Mouse (Mus musculus) adrenal gland (tissue): ENCODE data around the gene Tex14.

ENCODE experiments used
- intact Hi-C: fragments of 180-260 bp; cut with DNase I; formaldehyde crosslinking; loops from one replicate; pipeline ENCODE4 v1.15.1; 2025
- long read RNA-seq, 2 experiments: library from polyadenylated mRNA; unstranded; transcript quantifications; one replicate each; pipeline ENCODE4 v2.0.0; 2020; ENCODE audit warnings: borderline replicate concordance in 1 of 2; ENCODE audit not compliant: insufficient replicate concordance in 1 of 2

Gene Tex14
- long read RNA-seq, experiment 1, partial matches to known transcripts = 2 of 3 reads
- long read RNA-seq, experiment 1, other reads (novel, unspliced or antisense) = 1 of 3 reads
- long read RNA-seq, experiment 2 = 0 reads

- intact Hi-C loops = no loop called here
Measured at GRCm38 (mm10) chr11:87404876-87405275, at the start of gene Tex14, which contains the start of gene Rad51c. Tex14 (plus strand) TSS chr11:87405065. Rad51c (minus strand) TSS chr11:87404954.

DNA sequence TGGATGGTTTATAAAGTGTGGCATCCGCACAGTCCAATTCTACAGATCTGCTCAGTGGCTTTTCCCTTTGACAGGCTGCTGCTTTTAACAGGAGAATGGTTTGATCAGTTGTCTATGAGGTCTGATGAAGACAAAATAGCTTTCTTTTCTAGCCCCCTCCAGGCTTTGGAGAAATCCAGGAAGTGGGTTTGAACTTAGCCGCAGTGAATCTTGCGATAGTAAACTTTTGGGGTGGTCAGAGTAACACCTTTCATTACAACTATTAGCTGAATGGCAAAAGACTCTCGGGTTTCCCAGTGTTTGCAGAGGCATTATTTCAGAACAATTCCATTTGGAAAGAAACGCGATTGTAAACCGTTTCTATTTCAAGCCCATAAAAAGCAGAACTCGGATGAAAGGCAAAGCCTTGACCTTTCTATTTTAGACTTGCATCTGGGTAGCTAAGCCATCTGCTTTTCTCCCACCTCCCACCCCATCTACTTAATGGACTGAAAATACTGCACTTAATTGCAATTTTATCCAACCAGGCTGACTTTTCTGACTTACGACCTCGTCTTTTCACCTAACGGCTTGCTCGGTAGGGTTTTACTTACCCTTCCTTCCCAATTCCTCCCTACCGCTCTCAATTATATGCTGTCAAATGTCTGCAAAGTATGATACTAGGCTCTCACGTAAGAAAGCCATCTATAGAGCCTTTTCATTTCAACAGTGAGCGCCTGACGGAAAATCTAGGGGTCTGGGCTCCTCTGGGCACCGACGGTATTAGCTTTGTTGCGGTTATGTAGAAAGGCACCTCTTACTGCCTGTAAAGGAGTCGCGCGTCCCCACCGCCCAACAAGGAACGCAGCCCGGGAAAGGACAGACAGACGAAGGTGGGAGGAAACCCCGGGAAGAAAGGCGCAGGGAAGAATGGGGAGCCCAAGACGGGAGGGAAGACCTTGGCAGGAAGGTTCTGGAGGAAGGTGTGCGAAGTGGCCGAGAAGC is 47.3 kb upstream of the Tex14 start:
- intact Hi-C loops = loop anchor here (10.0 kb wide), 1 partner anchor 83 kb away; no protein-coding TSS in a partner anchor

DNA sequence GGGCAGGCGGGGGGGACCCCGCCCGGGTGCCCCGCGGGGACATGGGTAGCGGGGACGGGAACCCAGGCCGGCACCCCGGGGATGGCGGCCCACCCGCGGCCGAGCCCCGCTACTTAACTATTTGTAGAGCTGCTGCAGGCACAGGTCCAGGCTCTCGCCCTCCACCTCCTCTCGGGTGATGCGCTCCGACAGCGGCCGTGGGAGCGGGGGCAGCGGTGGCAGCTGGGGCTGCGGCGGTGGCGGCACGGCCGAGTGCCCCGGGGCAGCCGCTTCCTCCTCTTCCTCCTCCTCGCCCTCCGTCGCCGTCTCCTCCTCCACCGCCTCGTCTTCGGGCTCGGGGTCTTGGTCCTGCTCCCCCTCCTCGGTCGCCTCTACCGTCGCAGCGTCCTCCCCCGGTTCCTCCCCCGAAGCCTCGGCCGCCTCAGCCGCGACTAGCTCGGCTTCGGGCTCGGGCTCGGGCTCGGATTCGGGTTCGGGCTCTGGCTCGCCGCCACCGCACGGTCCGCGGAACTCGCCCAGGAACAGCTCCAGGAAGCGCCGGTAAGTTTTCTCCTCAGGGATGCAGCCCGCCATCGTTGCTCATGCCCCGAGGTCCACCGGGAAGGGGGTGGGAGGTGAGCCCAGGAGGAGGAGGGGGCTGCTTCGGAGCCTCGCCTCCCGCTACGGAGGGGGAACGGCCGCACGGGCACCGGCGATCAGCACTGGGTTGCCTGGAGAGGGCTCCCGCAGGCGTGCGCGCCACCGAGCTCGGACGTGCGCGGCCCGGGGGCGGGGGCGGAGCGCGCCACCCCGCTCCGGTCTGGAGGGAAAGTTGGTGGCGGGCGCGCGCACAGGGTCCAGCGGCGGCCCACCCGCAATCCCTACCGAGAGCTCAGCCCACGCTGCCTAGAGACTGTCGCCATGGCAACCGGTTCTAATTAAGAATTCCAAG is 46.3 kb upstream of the Tex14 start, which contains the start of gene Ppm1e:
TSS of gene Ppm1e (minus strand) at position 693 of the 931 bp plus-strand sequence.
- intact Hi-C loops = loop anchor here (10.0 kb wide), 1 partner anchor 84 kb away; no protein-coding TSS in a partner anchor

GRCm38 (mm10) chr11:87359262-87359612 is 45.6 kb upstream of the Tex14 start:
- intact Hi-C loops = loop anchor here (10.0 kb wide), 1 partner anchor 84 kb away; no protein-coding TSS in a partner anchor

GRCm38 (mm10) chr11:87365120-87365519 is 39.7 kb upstream of the Tex14 start:
- intact Hi-C loops = no loop called here

- intact Hi-C loops = no loop called here
Measured at GRCm38 (mm10) chr11:87367061-87367460, 37.8 kb upstream of the Tex14 start.

DNA sequence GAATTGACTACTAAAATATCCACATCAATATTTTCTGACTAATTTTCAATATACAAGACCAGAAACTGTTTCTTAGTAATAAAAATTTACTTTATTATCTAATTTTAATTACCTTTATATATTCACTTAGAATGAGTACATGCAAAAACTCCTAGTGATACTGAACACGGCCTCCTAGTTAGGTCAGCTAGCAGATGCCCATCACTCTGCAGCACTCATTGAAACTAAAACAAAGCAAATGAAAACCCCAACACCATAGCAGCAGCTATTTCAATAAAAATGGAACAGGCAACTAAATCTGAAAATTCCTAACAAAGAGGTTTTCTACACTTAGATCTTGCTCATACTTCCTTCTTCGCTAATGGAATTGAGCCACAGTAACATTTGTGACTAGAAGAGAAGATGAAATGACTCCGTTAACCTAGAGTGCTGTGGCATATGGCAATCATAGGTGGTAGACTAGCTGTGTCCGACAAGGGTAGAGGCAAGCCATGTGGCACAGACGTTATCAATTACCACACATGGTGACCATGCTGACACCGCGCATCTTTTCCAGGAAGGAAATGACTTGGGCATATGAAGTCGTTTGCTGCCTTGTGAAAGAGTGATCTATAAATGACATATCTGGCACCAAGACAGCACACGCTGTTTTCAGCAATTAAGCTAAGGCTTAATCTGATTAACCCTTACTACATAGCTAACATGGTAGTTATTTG is 36.8 kb upstream of the Tex14 start:
- intact Hi-C loops = no loop called here

GRCm38 (mm10) chr11:87384551-87384950 is 20.3 kb upstream of the Tex14 start:
- intact Hi-C loops = no loop called here

GRCm38 (mm10) chr11:87385676-87386075 is 19.2 kb upstream of the Tex14 start:
- intact Hi-C loops = no loop called here

GRCm38 (mm10) chr11:87393855-87394254 is 11.0 kb upstream of the Tex14 start:
- intact Hi-C loops = loop anchor here (2.0 kb wide), 1 partner anchor 179 kb away; no protein-coding TSS in a partner anchor

- intact Hi-C loops = no loop called here
Measured at GRCm38 (mm10) chr11:87398402-87398801, 6.5 kb upstream of the Tex14 start.

DNA sequence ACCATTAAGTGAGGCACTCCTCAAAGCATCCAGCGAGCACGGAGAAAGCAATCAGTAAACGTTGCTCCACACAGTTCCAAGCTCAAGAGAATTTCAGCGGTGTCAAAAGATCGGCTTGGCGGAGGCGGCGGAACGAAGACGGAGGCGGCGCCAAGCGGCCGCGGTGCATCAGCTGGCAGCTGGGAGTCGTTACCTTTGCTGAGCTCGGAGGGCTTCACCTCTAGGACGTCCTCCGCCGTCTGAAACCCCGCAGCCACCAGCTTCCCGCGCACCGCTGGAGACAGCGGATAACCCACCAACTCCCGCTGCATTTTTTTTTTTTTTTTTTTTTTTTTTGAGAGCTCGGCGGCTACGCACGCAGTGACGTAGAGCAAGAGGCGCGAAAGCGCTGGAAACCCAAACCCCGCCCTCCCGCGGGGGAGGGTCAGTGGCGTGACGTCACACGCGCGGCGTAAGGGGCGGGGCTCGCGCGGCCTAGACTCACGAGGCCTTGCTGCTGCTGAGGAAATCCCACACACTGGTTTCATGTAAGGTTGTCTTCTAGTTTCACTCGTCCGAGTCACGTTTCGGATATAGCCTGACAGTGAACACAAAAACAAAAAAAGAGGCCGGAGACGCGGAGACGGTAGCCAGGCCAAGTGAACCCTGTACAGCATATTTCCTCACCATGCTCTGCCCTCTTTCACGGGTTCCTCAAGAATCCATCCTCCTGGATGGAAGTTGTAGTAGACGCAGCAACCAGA is 583 bp upstream of the Tex14 start:
- intact Hi-C loops = no loop called here

DNA sequence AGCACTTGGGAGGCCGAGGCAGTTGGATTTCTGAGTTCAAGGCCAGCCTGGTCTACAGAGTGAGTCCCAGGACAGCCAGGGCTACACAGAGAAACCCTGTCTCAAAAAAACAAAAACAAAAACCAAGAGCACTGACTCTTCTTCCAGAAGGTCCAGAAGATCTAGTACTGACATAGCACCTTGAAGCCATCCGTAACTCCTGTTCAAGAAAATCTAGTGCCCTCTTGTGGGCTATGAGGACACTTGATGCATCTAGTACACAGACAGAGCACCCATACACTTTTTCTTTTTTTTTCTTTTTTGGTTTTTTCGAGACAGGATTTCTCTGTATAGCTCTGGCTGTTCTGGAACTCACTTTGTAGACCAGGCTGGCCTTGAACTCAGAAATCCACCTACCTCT is 8.5 kb downstream of the Tex14 start:
- intact Hi-C loops = loop anchor here (5.0 kb wide), 1 partner anchor 201 kb away; no protein-coding TSS in a partner anchor

- intact Hi-C loops = no loop called here
Measured at GRCm38 (mm10) chr11:87416120-87416519, 11.3 kb downstream of the Tex14 start.

DNA sequence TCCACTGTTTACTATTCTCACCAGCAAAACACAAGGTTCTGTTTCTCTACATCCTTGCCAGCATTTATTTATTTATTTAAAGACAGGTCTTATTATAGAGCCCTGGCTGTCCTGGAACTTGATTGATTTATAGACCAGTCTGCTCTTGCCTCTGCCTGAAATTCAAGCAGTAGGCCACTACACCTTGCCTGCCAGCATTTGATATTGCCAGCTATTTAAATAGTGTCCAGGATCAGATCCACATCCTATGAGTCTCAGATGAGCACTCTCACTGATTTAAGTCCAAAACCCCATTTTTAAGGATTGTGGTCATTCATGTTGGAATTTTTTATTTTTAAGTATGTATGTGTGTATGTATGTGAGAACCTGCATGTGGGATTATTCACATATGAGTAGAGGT is 16.0 kb downstream of the Tex14 start:
- intact Hi-C loops = no loop called here

- intact Hi-C loops = no loop called here
Measured at GRCm38 (mm10) chr11:87421760-87422201, 16.9 kb downstream of the Tex14 start.

DNA sequence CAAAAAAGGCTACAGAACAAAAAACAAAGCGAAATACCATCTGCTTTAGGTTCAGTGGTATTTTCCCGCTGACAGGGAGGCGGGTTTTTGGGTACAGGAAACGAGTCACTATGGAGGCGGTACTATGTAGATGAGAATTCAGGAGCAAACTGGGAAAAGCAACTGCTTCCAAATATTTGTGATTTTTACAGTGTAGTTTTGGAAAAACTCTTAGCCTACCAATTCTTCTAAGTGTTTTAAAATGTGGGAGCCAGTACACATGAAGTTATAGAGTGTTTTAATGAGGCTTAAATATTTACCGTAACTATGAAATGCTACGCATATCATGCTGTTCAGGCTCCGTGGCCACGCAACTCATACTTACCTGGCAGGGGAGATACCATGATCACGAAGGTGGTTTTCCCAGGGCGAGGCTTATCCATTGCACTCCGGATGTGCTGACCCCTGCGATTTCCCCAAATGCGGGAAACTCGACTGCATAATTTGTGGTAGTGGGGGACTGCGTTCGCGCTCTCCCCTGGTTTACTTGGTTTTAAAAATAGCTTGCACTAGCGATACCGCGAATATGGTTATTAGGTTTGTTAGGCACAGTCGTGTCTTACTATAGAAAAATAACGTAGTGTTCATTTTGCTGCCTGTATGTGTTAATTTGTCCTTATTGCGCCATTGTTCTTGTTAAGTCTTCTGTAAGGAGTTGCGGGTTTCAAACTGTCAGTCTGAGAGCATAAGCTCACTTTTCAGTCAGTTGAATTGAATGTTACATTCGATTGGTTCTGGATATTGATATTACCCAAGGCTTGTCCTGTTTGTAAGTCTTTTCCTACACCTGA is 17.9 kb downstream of the Tex14 start:
- intact Hi-C loops = no loop called here

- intact Hi-C loops = no loop called here
Measured at GRCm38 (mm10) chr11:87423551-87424325, 18.9 kb downstream of the Tex14 start.
